ENCODE assay signal across 14 mouse cellular contexts in the genomic region with DNA sequence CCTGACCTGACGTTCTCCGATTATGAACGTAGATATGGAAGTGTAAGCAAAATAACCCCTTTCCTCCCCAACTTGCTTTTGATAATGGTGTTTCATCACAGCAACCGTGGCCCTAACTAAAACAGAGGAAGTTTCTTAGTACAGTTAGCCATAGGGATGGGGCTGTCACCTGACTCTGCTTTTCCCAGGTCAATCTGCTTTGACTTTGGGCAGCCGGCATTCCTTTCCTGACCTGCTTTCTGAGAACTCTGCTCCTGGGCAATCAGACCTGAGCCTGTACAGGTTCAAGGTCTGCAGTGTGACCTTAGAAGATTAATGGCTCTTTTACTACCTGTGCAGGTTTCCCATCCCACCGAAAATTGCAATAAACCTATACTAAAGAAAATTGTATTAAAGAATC. TPM values are rescaled to one million over a fixed set of nuclear protein-coding genes. Genes with fewer than 3 reads are reported as not detected.
"Had no signal": no experiment of that assay in that cellular context is flagged by ENCODE, and none has a peak within 500 bp of the region (broad histone marks: within the 10 kb centered on the region; RNA-seq: fewer than 3 reads in every experiment).

No protein-coding gene starts in this region.

- DNase-seq: layer of hippocampus, postnatal 36 days; liver; liver, embryonic 13.5 days; liver, postnatal 0 days; lung, postnatal 14 days; right cerebral cortex, postnatal 14 days; thymus, postnatal 36 days had no signal

- H3K9me3 ChIP-seq: limb, embryonic 12.5 days; liver, embryonic 13.5 days; lung, embryonic 15.5 days; midbrain, embryonic 12.5 days; neural tube, embryonic 13.5 days had no signal

- H3K4me2 ChIP-seq: hindbrain, embryonic 14.5 days; limb, embryonic 12.5 days; liver, embryonic 13.5 days; lung, embryonic 15.5 days; midbrain, embryonic 12.5 days; neural tube, embryonic 13.5 days had no signal

- H3K27ac ChIP-seq: hindbrain, embryonic 14.5 days; limb, embryonic 12.5 days; liver, embryonic 13.5 days; lung, embryonic 15.5 days; midbrain, embryonic 12.5 days; neural tube, embryonic 13.5 days had no signal

- ATAC-seq: liver, postnatal 0 days; midbrain, embryonic 16.5 days had no signal

- H3K9ac ChIP-seq: hindbrain, embryonic 14.5 days; limb, embryonic 12.5 days; liver, embryonic 13.5 days; liver, postnatal 0 days; lung, embryonic 15.5 days; midbrain, embryonic 12.5 days; neural tube, embryonic 13.5 days had no signal

- H3K36me3 ChIP-seq: limb, embryonic 12.5 days; liver, embryonic 13.5 days; lung, embryonic 15.5 days; midbrain, embryonic 12.5 days; neural tube, embryonic 13.5 days had no signal

- H3K4me1 ChIP-seq: limb, embryonic 12.5 days; liver, embryonic 13.5 days had no signal

- H3K4me3 ChIP-seq: limb, embryonic 12.5 days; liver, embryonic 13.5 days; lung, embryonic 15.5 days; midbrain, embryonic 12.5 days; neural tube, embryonic 13.5 days had no signal

RNA-seq across cellular contexts. Expression of gene Fermt1, which starts 1.3 kb away (rescaled TPM):
- total RNA-seq: megakaryocyte-erythroid progenitor cell, adult 5-6 weeks had no signal
- polyA plus RNA-seq: hindbrain, embryonic 14.5 days; midbrain, embryonic 16.5 days; neural tube, embryonic 13.5 days had no signal
